Mouse (Mus musculus) heart, adult 2 months (tissue): ENCODE measurements around the gene Pask.

ENCODE experiments used
- CTCF ChIP-seq: fragments of 200-600 bp; IDR thresholded peaks from 2 replicates; pipeline ENCODE4 v1.8.1; 2022; ENCODE audit warnings: antibody characterized with exemption, mild to moderate bottlenecking, moderate library complexity
- POLR2A ChIP-seq: fragments of 200-500 bp; IDR thresholded peaks from 2 replicates; pipeline ENCODE4 v1.6.1; 2011; ENCODE audit warnings: mild to moderate bottlenecking, low read depth, low read length, control low read depth; ENCODE audit not compliant: insufficient read depth

DNA sequence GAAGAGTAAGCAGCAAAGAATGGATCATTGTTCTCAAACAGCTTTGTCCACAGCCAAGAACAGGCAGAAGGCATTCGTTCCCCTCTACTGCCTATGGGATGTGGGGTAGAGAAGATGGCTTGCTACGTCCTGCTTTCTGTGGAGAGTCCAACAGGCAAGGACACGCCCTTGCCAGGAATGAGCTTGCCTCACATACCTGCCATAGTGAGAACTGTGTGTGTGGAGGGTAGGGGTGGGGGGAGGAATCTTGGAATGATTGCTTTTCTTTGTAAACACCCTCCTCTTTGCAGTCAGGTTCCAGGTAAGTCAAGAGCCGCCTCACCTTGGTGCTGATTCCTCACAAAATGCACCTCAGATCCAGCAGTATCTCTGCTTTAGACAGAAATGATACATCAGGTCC is 43.5 kb downstream of the Pask start:
- TF ChIP-seq CTCF (no peak), POLR2A (no peak)
